Mouse (Mus musculus) lung, postnatal 14 days (tissue): ENCODE measurements at regions not wholly inside any gene's neighbourhood (a gene's known extent, or its start where the extent isn't known, plus 50 kb on each side); places are given as distances from the start of the nearest gene placed in this dataset.

Experiments
- DNase-seq: peaks from one replicate; pipeline ENCODE4 v3.0.0; 2021

- no peak for DNase-seq
Measured at GRCm38 (mm10) chr6:14044654-14045053, 173.3 kb upstream of the 2610001J05Rik start.

- no peak for DNase-seq
Measured at GRCm38 (mm10) chr6:14025898-14026297, 154.6 kb upstream of the 2610001J05Rik start.

- DNase-seq: no peak
Measured at GRCm38 (mm10) chr6:14018928-14019327, 147.6 kb upstream of the 2610001J05Rik start.

- DNase-seq: no peak
Measured at GRCm38 (mm10) chr6:13982606-13983389, 111.5 kb upstream of the 2610001J05Rik start.

- no peak for DNase-seq
Measured at GRCm38 (mm10) chr6:13974710-13975506, 103.6 kb upstream of the 2610001J05Rik start.

- no peak for DNase-seq
Measured at GRCm38 (mm10) chr6:13964471-13964870, 93.2 kb upstream of the 2610001J05Rik start.

- no peak for DNase-seq
Measured at GRCm38 (mm10) chr6:13964013-13964412, 92.7 kb upstream of the 2610001J05Rik start.

GRCm38 (mm10) chr6:13949640-13950039 lies 78.3 kb upstream of the 2610001J05Rik start:
- DNase-seq: no peak

GRCm38 (mm10) chr6:13920809-13921760 lies 49.8 kb upstream of the 2610001J05Rik start:
- DNase-seq: no peak
